Mouse (Mus musculus) spleen, postnatal 36 days (tissue): Measurements from ENCODE around the gene Hcn3.

Source experiments
- DNase-seq, 2 experiments: peaks; one replicate each; pipeline ENCODE4 v3.0.0; 2022; ENCODE audit warnings: low spot score in 2 of 2, mixed read lengths in 1 of 2

Gene Hcn3

GRCm38 (mm10) chr3:89159616-89160344 lies at the start of gene Hcn3:
Hcn3 (minus strand) TSS chr3:89160196.
- DNase-seq = peak; percentile 61 to 64

GRCm38 (mm10) chr3:89209731-89210130 lies 49.7 kb upstream of the Hcn3 start:
- no peak for DNase-seq

GRCm38 (mm10) chr3:89208736-89209135 lies 48.7 kb upstream of the Hcn3 start:
- no peak for DNase-seq

- DNase-seq = no peak
These were observed 48.2 kb upstream of the Hcn3 start for GRCm38 (mm10) chr3:89208075-89208657.

GRCm38 (mm10) chr3:89206695-89207094 lies 46.7 kb upstream of the Hcn3 start:
- no peak for DNase-seq

- no peak for DNase-seq
These were observed 46.1 kb upstream of the Hcn3 start for GRCm38 (mm10) chr3:89206079-89206478.

- DNase-seq = no peak
These were observed 43.1 kb upstream of the Hcn3 start for GRCm38 (mm10) chr3:89203142-89203514.

- peak; percentile 79 to 86 for DNase-seq
These were observed 42.5 kb upstream of the Hcn3 start, which contains the start of gene Gba for GRCm38 (mm10) chr3:89202253-89203141. Gba (plus strand) TSS chr3:89202928.

GRCm38 (mm10) chr3:89199839-89200238 lies 39.8 kb upstream of the Hcn3 start:
- DNase-seq = no peak

- DNase-seq = peak; percentile 93 to 94
These were observed 36.2 kb upstream of the Hcn3 start for GRCm38 (mm10) chr3:89195979-89196877.

- DNase-seq = peak in 1 of 2 experiments; percentile 34
These were observed 33.9 kb upstream of the Hcn3 start for GRCm38 (mm10) chr3:89193853-89194252.

- no peak for DNase-seq
These were observed 33.4 kb upstream of the Hcn3 start for GRCm38 (mm10) chr3:89193351-89193750.

GRCm38 (mm10) chr3:89190436-89190835 lies 30.4 kb upstream of the Hcn3 start:
- DNase-seq = peak; percentile 46 to 65

- DNase-seq = peak; percentile 44 to 49
These were observed 28.5 kb upstream of the Hcn3 start for GRCm38 (mm10) chr3:89188478-89188875.

GRCm38 (mm10) chr3:89187690-89188477 lies 27.9 kb upstream of the Hcn3 start:
- DNase-seq = peak; percentile 45 to 54

- peak; percentile 43 to 44 for DNase-seq
These were observed 27.2 kb upstream of the Hcn3 start for GRCm38 (mm10) chr3:89187197-89187596.

GRCm38 (mm10) chr3:89183959-89184315 lies 23.9 kb upstream of the Hcn3 start:
- DNase-seq = no peak

- DNase-seq = peak; percentile 65 to 66
These were observed 23.3 kb upstream of the Hcn3 start, which contains the start of gene Fam189b for GRCm38 (mm10) chr3:89183058-89183958. Fam189b (plus strand) TSS chr3:89183143.

GRCm38 (mm10) chr3:89182531-89183057 lies 22.6 kb upstream of the Hcn3 start:
- no peak for DNase-seq
